Mouse (Mus musculus) embryonic facial prominence, embryonic 15.5 days (tissue): ENCODE measurements around the gene Vsx1. TPM values are rescaled to one million over a fixed set of nuclear protein-coding genes. Genes with fewer than 3 reads are reported as not detected.

Experiments
- ATAC-seq: fragments of 200-750 bp; cut with Nextera tagmentation; 2 replicates; pipeline ENCODE4 v1.8.0; 2017; ENCODE audit warnings: low read depth, moderate TSS enrichment; ENCODE audit not compliant: insufficient number of reproducible peaks, low FRiP score, low TSS enrichment
- H3K27ac ChIP-seq: fragments of 300-500 bp; sonication (generic); replicated peaks from 2 replicates; pipeline ENCODE4 v1.5.1; 2015; ENCODE audit warnings: mild to moderate bottlenecking, inconsistent platforms
- H3K27me3 ChIP-seq: fragments of 300-500 bp; sonication (generic); 2 replicates; pipeline ENCODE4 v1.6.1; 2015; ENCODE audit warnings: inconsistent platforms
- H3K36me3 ChIP-seq: fragments of 300-500 bp; sonication (generic); 2 replicates; pipeline ENCODE4 v1.6.1; 2015; ENCODE audit warnings: mild to moderate bottlenecking, inconsistent platforms
- H3K4me1 ChIP-seq: fragments of 300-500 bp; sonication (generic); 2 replicates; pipeline ENCODE4 v1.6.1; 2015; ENCODE audit warnings: inconsistent platforms
- H3K4me2 ChIP-seq: fragments of 300-500 bp; sonication (generic); replicated peaks from 2 replicates; pipeline ENCODE4 v1.6.1; 2015; ENCODE audit warnings: mild to moderate bottlenecking, inconsistent platforms
- H3K4me3 ChIP-seq: fragments of 300-500 bp; sonication (generic); replicated peaks from 2 replicates; pipeline ENCODE4 v1.5.1; 2015; ENCODE audit warnings: mild to moderate bottlenecking, inconsistent platforms
- H3K9ac ChIP-seq: fragments of 300-500 bp; sonication (generic); 2 replicates; pipeline ENCODE4 v1.6.1; 2015; ENCODE audit warnings: inconsistent platforms
- H3K9me3 ChIP-seq: fragments of 300-500 bp; sonication (generic); replicated peaks from 2 replicates; pipeline ENCODE4 v1.6.1; 2016; ENCODE audit warnings: inconsistent platforms
- WGBS: fragments of 180-500 bp; shearing (Covaris S2); methylation state at CpG from one replicate; pipeline ENCODE4 v1.1.7; 2015; 5-methylcytosine and 5-hydroxymethylcytosine counted together
- polyA plus RNA-seq: library from polyadenylated mRNA; unstranded; fragments of >200 nt; fragmentation: Nextera tagmentation; extraction: Ambion mirVana; gene quantifications from 2 replicates; pipeline ENCODE4 v1.2.1, GENCODE M21; 2015

The Vsx1 gene
- polyA plus RNA-seq, 1 experiment from 2014 or later, result 0.05 TPM

DNA sequence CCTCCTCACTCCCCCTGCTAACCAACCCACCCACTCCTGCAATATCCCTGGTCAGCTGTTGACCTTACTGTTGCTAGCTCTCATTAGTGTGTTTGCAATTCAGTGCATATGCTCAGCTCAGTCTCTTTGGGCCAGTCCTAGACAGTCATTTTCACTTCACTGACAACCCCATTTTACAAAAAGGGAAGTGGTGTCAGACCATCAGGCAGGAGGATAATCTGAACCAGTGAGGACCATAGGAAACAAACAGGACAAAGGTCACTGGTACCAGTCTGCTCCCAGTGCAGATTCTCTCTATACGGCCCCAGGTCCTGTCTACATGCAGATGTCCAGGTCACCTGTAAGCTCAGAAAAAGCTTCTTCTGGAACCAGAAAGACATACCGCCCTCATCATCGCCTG lies 33.0 kb downstream of the Vsx1 start:
- 88% methylated on average over 3 of the region's 3 CpGs for WGBS
- H3K9me3 ChIP-seq, result no peaks in the 10 kb centered on the region
- no peaks in the 10 kb centered on the region for H3K4me1 ChIP-seq
- no peak for ATAC-seq
- H3K36me3 ChIP-seq, result no peaks in the 10 kb centered on the region
- no peak overlapping the region for H3K9ac ChIP-seq
- no peaks in the 10 kb centered on the region for H3K27me3 ChIP-seq
- no peak overlapping the region for H3K4me2 ChIP-seq
- no peak overlapping the region for H3K27ac ChIP-seq
- H3K4me3 ChIP-seq, result no peak overlapping the region

GRCm38 (mm10) chr2:150655290-150655689 lies 33.9 kb downstream of the Vsx1 start:
- no peaks in the 10 kb centered on the region for H3K27me3 ChIP-seq
- no peaks in the 10 kb centered on the region for H3K4me1 ChIP-seq
- H3K9ac ChIP-seq, result no peak overlapping the region
- H3K36me3 ChIP-seq, result no peaks in the 10 kb centered on the region
- no peak overlapping the region for H3K4me2 ChIP-seq
- 78% methylated on average over 6 of the region's 6 CpGs for WGBS
- H3K4me3 ChIP-seq, result no peak overlapping the region
- H3K27ac ChIP-seq, result no peak overlapping the region
- ATAC-seq, result no peak
- no peaks in the 10 kb centered on the region for H3K9me3 ChIP-seq

- Histone ChIP-seq H3K9ac (no peak overlapping the region), H3K4me2 (no peak overlapping the region), H3K27me3 (no peaks in the 10 kb centered on the region), H3K27ac (no peak overlapping the region), H3K4me1 (no peaks in the 10 kb centered on the region), H3K9me3 (no peaks in the 10 kb centered on the region), H3K36me3 (no peaks in the 10 kb centered on the region), H3K4me3 (no peak overlapping the region)
- 84% methylated on average over 2 of the region's 2 CpGs for WGBS
- no peak for ATAC-seq
Observed at GRCm38 (mm10) chr2:150654814-150655213, 34.3 kb downstream of the Vsx1 start.

DNA sequence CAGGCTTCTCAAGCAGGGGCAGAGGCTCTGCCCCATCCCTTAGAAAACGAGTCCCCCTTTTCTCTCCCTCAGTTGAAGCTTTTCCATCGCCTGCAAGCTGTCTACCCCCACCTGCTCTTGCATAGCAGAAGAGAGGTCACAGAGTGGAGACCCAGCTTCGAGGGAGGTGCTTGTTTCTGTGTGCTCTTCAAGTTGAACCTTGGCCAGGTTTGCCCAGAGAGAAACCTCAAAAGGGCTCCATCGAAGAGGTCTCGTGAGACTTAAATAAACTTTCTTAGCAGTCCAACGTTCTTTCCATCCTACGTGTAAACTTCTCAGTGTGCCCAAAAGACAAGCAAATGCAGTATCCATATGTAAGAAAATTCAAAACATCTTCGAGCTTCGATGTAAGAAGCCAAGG lies 37.8 kb downstream of the Vsx1 start:
- no peaks in the 10 kb centered on the region for H3K27me3 ChIP-seq
- H3K9me3 ChIP-seq, result no peaks in the 10 kb centered on the region
- H3K36me3 ChIP-seq, result no peaks in the 10 kb centered on the region
- no peak overlapping the region for H3K27ac ChIP-seq
- H3K4me2 ChIP-seq, result no peak overlapping the region
- H3K4me1 ChIP-seq, result no peaks in the 10 kb centered on the region
- no peak overlapping the region for H3K4me3 ChIP-seq
- ATAC-seq, result no peak
- no peak overlapping the region for H3K9ac ChIP-seq
- 62% methylated on average over 9 of the region's 9 CpGs for WGBS

DNA sequence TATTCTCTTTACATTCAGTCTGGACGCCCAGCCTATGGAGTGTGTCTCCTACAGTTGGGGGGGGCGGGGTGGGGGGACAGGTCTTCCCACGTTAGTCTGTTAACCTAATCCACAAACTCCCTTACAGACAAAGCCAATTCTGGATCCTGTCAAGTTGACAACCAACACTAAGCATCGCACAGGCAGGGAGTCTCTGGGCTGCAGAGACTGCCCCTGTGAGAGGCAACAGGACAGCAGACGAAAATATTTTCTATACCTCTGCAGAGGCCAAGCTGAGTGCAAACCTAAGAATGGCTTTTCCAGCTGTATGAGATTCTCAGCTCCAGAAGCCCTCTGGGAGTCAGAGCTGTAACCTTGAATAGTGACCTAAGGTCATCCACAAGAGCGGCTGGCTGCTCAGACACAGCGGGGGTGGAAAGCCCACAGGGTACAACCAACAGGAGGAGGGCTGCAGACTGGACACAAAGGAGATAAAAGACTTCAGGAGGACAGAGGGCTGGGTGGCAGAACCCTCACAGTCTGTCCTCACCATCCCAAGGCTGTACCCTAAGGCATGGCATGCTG lies 38.6 kb downstream of the Vsx1 start:
- Histone ChIP-seq H3K27ac (no peak overlapping the region), H3K4me2 (no peak overlapping the region), H3K4me3 (no peak overlapping the region), H3K9ac (no peak overlapping the region), H3K9me3 (no peaks in the 10 kb centered on the region), H3K36me3 (no peaks in the 10 kb centered on the region), H3K4me1 (no peaks in the 10 kb centered on the region), H3K27me3 (no peaks in the 10 kb centered on the region)
- WGBS, result 14% methylated on average over 7 of the region's 7 CpGs
- no peak for ATAC-seq

GRCm38 (mm10) chr2:150648300-150648895 lies 40.8 kb downstream of the Vsx1 start:
- Histone ChIP-seq H3K4me1 (no peaks in the 10 kb centered on the region), H3K27me3 (no peaks in the 10 kb centered on the region), H3K4me3 (no peak overlapping the region), H3K9me3 (no peaks in the 10 kb centered on the region), H3K4me2 (no peak overlapping the region), H3K9ac (no peak overlapping the region), H3K36me3 (no peaks in the 10 kb centered on the region), H3K27ac (no peak overlapping the region)
- 53% methylated on average over 13 of the region's 13 CpGs for WGBS
- no peak for ATAC-seq

DNA sequence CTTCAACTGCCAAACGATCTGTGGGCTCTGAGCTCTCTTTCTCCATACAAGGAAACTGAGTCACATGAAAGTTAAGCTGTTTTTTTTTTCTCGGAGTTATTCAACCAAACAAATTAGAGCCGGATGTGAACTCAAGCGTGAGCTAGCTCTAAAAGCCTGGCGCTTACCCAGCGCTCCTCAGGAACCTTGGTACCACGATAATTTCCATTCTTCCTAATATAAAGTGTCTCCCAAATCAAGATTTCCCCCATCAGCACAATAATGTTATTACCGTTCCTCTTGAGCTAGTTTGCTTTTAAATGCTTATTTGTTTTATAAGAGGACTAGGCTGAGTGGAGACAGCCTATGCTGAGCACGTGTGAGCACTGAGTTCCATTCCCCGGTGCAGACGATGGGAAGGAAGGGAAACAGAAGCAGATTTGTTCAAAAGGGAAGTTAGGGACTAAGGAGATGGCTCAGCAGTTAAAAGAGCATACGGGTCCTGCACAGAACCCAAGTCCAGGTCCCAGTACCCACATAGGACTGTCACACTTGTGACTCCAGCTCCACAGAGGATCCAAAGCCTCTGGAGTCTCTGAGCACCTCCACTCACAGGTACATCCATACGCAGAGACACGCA lies 41.4 kb downstream of the Vsx1 start:
- H3K9ac ChIP-seq, result no peak overlapping the region
- 67% methylated on average over 14 of the region's 14 CpGs for WGBS
- H3K4me1 ChIP-seq, result no peaks in the 10 kb centered on the region
- no peaks in the 10 kb centered on the region for H3K9me3 ChIP-seq
- H3K27me3 ChIP-seq, result no peaks in the 10 kb centered on the region
- no peak overlapping the region for H3K4me3 ChIP-seq
- no peak for ATAC-seq
- no peak overlapping the region for H3K4me2 ChIP-seq
- H3K27ac ChIP-seq, result no peak overlapping the region
- H3K36me3 ChIP-seq, result no peaks in the 10 kb centered on the region

GRCm38 (mm10) chr2:150646411-150647121 lies 42.6 kb downstream of the Vsx1 start:
- Histone ChIP-seq H3K27ac (no peak overlapping the region), H3K36me3 (no peaks in the 10 kb centered on the region), H3K4me2 (no peak overlapping the region), H3K9me3 (no peaks in the 10 kb centered on the region), H3K4me1 (no peaks in the 10 kb centered on the region), H3K4me3 (no peak overlapping the region), H3K27me3 (no peaks in the 10 kb centered on the region), H3K9ac (no peak overlapping the region)
- 82% methylated on average over 8 of the region's 8 CpGs for WGBS
- no peak for ATAC-seq

GRCm38 (mm10) chr2:150645225-150645624 lies 43.9 kb downstream of the Vsx1 start:
- no peaks in the 10 kb centered on the region for H3K27me3 ChIP-seq
- no peak overlapping the region for H3K4me2 ChIP-seq
- WGBS, result 90% methylated on average over 4 of the region's 4 CpGs
- no peak overlapping the region for H3K27ac ChIP-seq
- H3K9me3 ChIP-seq, result no peaks in the 10 kb centered on the region
- no peak overlapping the region for H3K9ac ChIP-seq
- H3K4me3 ChIP-seq, result no peak overlapping the region
- ATAC-seq, result no peak
- H3K4me1 ChIP-seq, result no peaks in the 10 kb centered on the region
- no peaks in the 10 kb centered on the region for H3K36me3 ChIP-seq

DNA sequence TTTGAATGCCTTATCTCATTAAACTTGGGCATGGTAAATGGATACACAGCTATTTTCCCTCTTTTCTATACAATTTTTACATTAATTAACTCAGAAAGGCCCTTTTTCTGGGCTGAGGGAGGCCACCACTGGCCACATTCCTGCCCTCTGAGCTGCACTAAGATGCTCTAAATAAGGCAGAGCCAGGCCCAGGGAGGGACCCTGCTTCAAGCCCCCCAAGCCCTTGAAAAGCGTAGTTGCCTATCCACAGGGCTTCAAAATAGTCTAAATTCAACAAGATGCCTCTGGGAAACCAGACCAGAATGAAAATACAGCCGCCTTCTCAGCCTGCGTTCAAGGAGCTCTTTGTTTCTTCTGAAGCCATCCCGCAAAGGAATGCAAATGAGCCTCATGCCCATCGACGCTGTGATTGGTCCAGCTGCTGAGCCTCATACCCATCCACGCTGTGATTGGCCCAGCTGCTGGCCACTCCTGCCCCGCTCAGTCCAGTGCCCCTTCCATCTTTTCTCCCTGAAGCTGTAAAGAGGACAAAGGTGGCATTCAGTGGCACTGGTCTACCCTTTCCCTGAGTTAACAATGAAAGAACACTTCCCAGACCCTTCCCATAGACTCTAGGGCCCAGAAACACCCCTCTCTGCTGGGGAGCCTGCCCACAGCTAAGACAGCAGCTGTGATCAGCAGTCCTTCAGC lies 45.3 kb downstream of the Vsx1 start:
- no peak overlapping the region for H3K27ac ChIP-seq

DNA sequence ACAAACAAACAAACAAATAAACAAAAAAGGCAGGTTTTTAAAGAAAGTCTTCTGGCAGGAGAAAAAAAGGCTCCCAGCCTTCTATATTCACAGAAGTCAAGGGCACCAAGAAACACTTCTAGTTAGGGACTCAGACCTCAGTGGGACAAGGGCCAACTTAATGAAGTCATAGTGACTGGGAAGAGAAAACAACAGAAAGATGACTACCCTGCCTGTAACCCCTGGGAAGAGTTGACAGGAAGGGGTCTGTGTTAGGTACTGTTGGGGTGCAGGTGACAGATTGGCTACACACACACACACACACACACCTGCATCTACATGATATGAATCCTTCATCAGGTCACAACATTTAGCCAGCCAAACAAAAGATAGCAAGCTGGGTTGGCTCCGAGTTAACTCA lies 46.0 kb downstream of the Vsx1 start:
- H3K27ac ChIP-seq, result no peak overlapping the region
- no peak overlapping the region for H3K4me2 ChIP-seq
- H3K36me3 ChIP-seq, result no peaks in the 10 kb centered on the region
- H3K4me1 ChIP-seq, result no peaks in the 10 kb centered on the region
- no peaks in the 10 kb centered on the region for H3K27me3 ChIP-seq
- H3K9ac ChIP-seq, result no peak overlapping the region
- no peaks in the 10 kb centered on the region for H3K9me3 ChIP-seq
- no peak overlapping the region for H3K4me3 ChIP-seq
- 93% methylated on average over 1 of the region's 1 CpGs for WGBS
- no peak for ATAC-seq

More for the DNA sequence above, 45.3 kb downstream of the Vsx1 start:
- Histone ChIP-seq H3K27me3 (no peaks in the 10 kb centered on the region), H3K4me3 (no peak overlapping the region), H3K4me2 (no peak overlapping the region), H3K9me3 (no peaks in the 10 kb centered on the region), H3K36me3 (no peaks in the 10 kb centered on the region), H3K9ac (no peak overlapping the region), H3K4me1 (no peaks in the 10 kb centered on the region)
- 42% methylated on average over 8 of the region's 8 CpGs for WGBS
- ATAC-seq, result peak; percentile 76; the same call in 1 of the 2 replicates
